Mouse (Mus musculus) thymus, adult 2 months (tissue): ENCODE results near the gene Gdf3.

Experiments used
- CTCF ChIP-seq: fragments of 200-500 bp; IDR thresholded peaks from 2 replicates; pipeline ENCODE4 v1.5.1; 2012; ENCODE audit warnings: mild to moderate bottlenecking, control low read depth, low read length, moderate library complexity, borderline replicate concordance; ENCODE audit not compliant: control insufficient read depth, poor library complexity, insufficient read depth; ENCODE audit errors: extremely low read depth
- POLR2A ChIP-seq: fragments of 200-500 bp; IDR thresholded peaks from 2 replicates; pipeline ENCODE4 v1.6.1; 2012; ENCODE audit warnings: mild to moderate bottlenecking, low read length, control low read depth, moderate library complexity; ENCODE audit not compliant: control insufficient read depth, poor library complexity, insufficient read depth; ENCODE audit errors: extremely low read depth

DNA sequence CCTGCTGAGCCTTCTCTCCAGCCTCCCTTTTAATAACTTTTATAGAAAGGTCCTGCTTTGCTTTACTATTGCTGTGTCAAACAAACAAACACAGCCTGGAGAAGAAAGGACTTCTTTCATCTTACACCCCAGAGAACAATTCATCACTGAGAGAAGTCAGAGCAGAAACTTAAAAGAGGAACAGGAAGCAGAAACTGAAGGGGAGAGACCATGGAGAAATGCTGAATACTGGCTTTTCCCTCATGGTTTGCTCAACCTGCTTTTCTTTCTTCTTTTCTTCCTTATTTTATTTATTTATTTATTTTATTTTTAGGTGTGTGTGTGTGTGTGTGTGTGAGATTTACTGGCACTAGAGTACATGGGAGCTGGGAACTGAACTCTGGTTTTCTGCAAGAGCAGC, 5.6 kb downstream of the Gdf3 start:
- TF ChIP-seq CTCF (no peak), POLR2A (no peak)
